Mouse (Mus musculus) left cerebral cortex, postnatal 4 days (tissue): ENCODE results near the gene Sez6. TPM values are rescaled to one million over a fixed set of nuclear protein-coding genes. Genes with fewer than 3 reads are reported as not detected.

Source experiments
- total RNA-seq, 2 experiments: library from RNA; stranded (reverse); gene quantifications; 2 replicates each; pipeline ENCODE4 v1.2.3; 2021

Sez6 gene
- total RNA-seq, 2 experiments from 2014 or later = 246 to 287 TPM

Other genes starting within 250 kb of the Sez6 start
- gene Nufip2, start 244.6 kb upstream of the Sez6 start, total RNA-seq = 10 to 100 TPM; 74.1 to 76.0 TPM
- under 1 TPM; 0.26 to 0.52 TPM for gene Cryba1, start 205.5 kb upstream of the Sez6 start, total RNA-seq
- 100 to 1,000 TPM; 146 to 151 TPM for gene Myo18a, start 167.6 kb upstream of the Sez6 start, total RNA-seq
- gene Gm10277, start 143.1 kb upstream of the Sez6 start, total RNA-seq = not detected
- 1 to 10 TPM; 1.5 to 3.7 TPM for gene Pipox, start 36.7 kb upstream of the Sez6 start, total RNA-seq
- 10 to 100 TPM; 62.0 to 63.9 TPM for gene Phf12, start 52.0 kb downstream of the Sez6 start, total RNA-seq
- 10 to 100 TPM; 29.1 to 33.5 TPM for gene Dhrs13, start 101.5 kb downstream of the Sez6 start, total RNA-seq
- 100 to 1,000 TPM; 108 to 109 TPM for gene Flot2, start 107.1 kb downstream of the Sez6 start, total RNA-seq
- 10 to 100 TPM; 20.0 to 21.0 TPM for gene Eral1, start 149.6 kb downstream of the Sez6 start, total RNA-seq
- gene Fam222b, start 163.9 kb downstream of the Sez6 start, total RNA-seq = 10 to 100 TPM; 26.9 TPM
- gene Traf4, start 234.8 kb downstream of the Sez6 start, total RNA-seq = 10 to 100 TPM; 74.4 to 79.6 TPM
- gene Nek8, start 245.9 kb downstream of the Sez6 start, total RNA-seq = 1 to 10 TPM; 6.0 to 6.5 TPM
- gene Tlcd1, start 245.9 kb downstream of the Sez6 start, total RNA-seq = 10 to 100 TPM; 15.4 to 17.3 TPM